Mouse (Mus musculus): ENCODE results near the gene D7Ertd443e.

DNA sequence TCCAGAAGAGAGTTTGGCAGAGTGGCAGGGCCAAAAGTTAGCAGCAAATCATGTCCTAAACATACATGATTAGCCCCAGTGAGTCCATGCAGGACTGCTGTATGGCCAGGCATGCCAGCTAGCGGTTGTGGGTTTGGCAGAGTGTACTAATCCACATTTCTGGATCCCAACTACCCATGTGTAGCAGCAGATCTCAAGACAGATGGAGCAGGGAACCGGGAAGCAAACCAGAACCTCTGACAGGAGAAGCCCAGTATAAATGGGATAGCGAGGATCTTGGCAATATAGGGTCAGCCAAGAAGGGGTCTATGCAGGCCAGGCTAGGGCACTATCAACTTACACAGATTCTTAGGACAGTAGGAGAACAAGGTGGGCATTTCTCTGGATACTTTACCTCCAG, 83.4 kb downstream of the D7Ertd443e start:
- TF ChIP-seq CTCF (IDR thresholded peaks at IDR 0.05; ENCODE audit: control insufficient read depth, insufficient read depth, insufficient read length) (no peak), USF1 (IDR thresholded peaks at IDR 0.05; ENCODE audit: low read depth) (no peak), MYOD1 (IDR thresholded peaks at IDR 0.05; ENCODE audit: control insufficient read depth, insufficient read length, low read depth) (no peak), CEBPB (IDR thresholded peaks at IDR 0.05; ENCODE audit: low read depth) (no peak), MAX (IDR thresholded peaks at IDR 0.05) (no peak), FOSL1 (IDR thresholded peaks at IDR 0.05; ENCODE audit: insufficient read depth, low read length, poor library complexity, severe bottlenecking) (no peak)

Data from C2C12 (cell line).